Mouse (Mus musculus): Measurements from ENCODE around the gene Fbxl13. TPM values are rescaled to one million over a fixed set of nuclear protein-coding genes. Genes with fewer than 3 reads are reported as not detected.

Fbxl13 gene
- 0.10 and 0.18 TPM in 2 replicates for polyA plus RNA-seq (2015; fragmentation: Nextera tagmentation; extraction: Ambion mirVana)

GRCm38 (mm10) chr5:21645439-21646132, at the start of gene Fbxl13, which contains the start of gene Armc10:
TSS of gene Fbxl13 (minus strand) at chr5:21645634.
TSS of gene Armc10 (plus strand) at chr5:21645813.
- 0% methylated on average over 40 of the region's 40 CpGs for WGBS
- peak; percentile 94 for ATAC-seq (replicated peaks; ENCODE audit: insufficient number of reproducible peaks, insufficient read depth, low FRiP score, low read depth)
- Histone ChIP-seq H3K36me3 (peaks cover 20% of the 10 kb centered on the region), H3K9ac (peak within 1 kb of the TSS; percentile 91), H3K4me2 (peak within 1 kb of the TSS; percentile 89), H3K9me3 (replicated peaks) (no peaks in the 10 kb centered on the region), H3K27ac (peak within 1 kb of the TSS; percentile 88), H3K4me3 (peak within 1 kb of the TSS; percentile 97), H3K4me1 (replicated peaks) (peaks cover 13% of the 10 kb centered on the region), H3K27me3 (no peaks in the 10 kb centered on the region)

GRCm38 (mm10) chr5:21694854-21695490, 49.5 kb upstream of the Fbxl13 start:
- 0 out of 2 replicates have a peak, but pooled peaks cover 5% of the 10 kb centered on the region for H3K4me1 ChIP-seq (replicated peaks)
- WGBS, result 79% methylated on average over 3 of the region's 3 CpGs
- H3K27me3 ChIP-seq, result no peaks in the 10 kb centered on the region
- no peaks in the 10 kb centered on the region for H3K9me3 ChIP-seq (replicated peaks)
- no peak overlapping the region for H3K27ac ChIP-seq
- no peak overlapping the region for H3K9ac ChIP-seq
- no peak overlapping the region for H3K4me2 ChIP-seq
- H3K36me3 ChIP-seq, result no peaks in the 10 kb centered on the region
- H3K4me3 ChIP-seq, result no peak overlapping the region
- ATAC-seq (replicated peaks; ENCODE audit: insufficient number of reproducible peaks, insufficient read depth, low FRiP score, low read depth), result no peak

- no peaks in the 10 kb centered on the region for H3K36me3 ChIP-seq
- H3K4me3 ChIP-seq, result no peak overlapping the region
- no peaks in the 10 kb centered on the region for H3K27me3 ChIP-seq
- H3K4me2 ChIP-seq, result no peak overlapping the region
- ATAC-seq (replicated peaks; ENCODE audit: insufficient number of reproducible peaks, insufficient read depth, low FRiP score, low read depth), result no peak
- H3K9me3 ChIP-seq (replicated peaks), result no peaks in the 10 kb centered on the region
- H3K9ac ChIP-seq, result no peak overlapping the region
- 55% methylated on average over 3 of the region's 3 CpGs for WGBS
- H3K4me1 ChIP-seq (replicated peaks), result 0 out of 2 replicates have a peak, but pooled peaks cover 3% of the 10 kb centered on the region
- no peak overlapping the region for H3K27ac ChIP-seq
Measured at GRCm38 (mm10) chr5:21693372-21693870, 48.0 kb upstream of the Fbxl13 start.

- WGBS, result 91% methylated on average over 5 of the region's 5 CpGs
Measured at GRCm38 (mm10) chr5:21692230-21692629, 46.8 kb upstream of the Fbxl13 start.

GRCm38 (mm10) chr5:21687042-21687441, 41.6 kb upstream of the Fbxl13 start:
- no peak overlapping the region for H3K9ac ChIP-seq
- 42% methylated on average over 4 of the region's 4 CpGs for WGBS
- H3K27ac ChIP-seq, result no peak overlapping the region
- H3K4me2 ChIP-seq, result no peak overlapping the region
- no peaks in the 10 kb centered on the region for H3K36me3 ChIP-seq
- no peaks in the 10 kb centered on the region for H3K4me1 ChIP-seq (replicated peaks)
- no peak for ATAC-seq (replicated peaks; ENCODE audit: insufficient number of reproducible peaks, insufficient read depth, low FRiP score, low read depth)
- H3K9me3 ChIP-seq (replicated peaks), result no peaks in the 10 kb centered on the region
- no peak overlapping the region for H3K4me3 ChIP-seq
- H3K27me3 ChIP-seq, result no peaks in the 10 kb centered on the region

More at GRCm38 (mm10) chr5:21692230-21692629, 46.8 kb upstream of the Fbxl13 start:
- Histone ChIP-seq H3K9ac (no peak overlapping the region), H3K4me1 (replicated peaks) (0 out of 2 replicates have a peak, but pooled peaks cover 3% of the 10 kb centered on the region), H3K27me3 (no peaks in the 10 kb centered on the region), H3K4me3 (no peak overlapping the region), H3K9me3 (replicated peaks) (no peaks in the 10 kb centered on the region), H3K36me3 (no peaks in the 10 kb centered on the region), H3K4me2 (no peak overlapping the region), H3K27ac (no peak overlapping the region)
- ATAC-seq (replicated peaks; ENCODE audit: insufficient number of reproducible peaks, insufficient read depth, low FRiP score, low read depth), result no peak

GRCm38 (mm10) chr5:21685001-21685400, 39.6 kb upstream of the Fbxl13 start:
- H3K4me2 ChIP-seq, result no peak overlapping the region
- peaks cover 12% of the 10 kb centered on the region for H3K4me1 ChIP-seq (replicated peaks)
- no peak overlapping the region for H3K4me3 ChIP-seq
- no peak for ATAC-seq (replicated peaks; ENCODE audit: insufficient number of reproducible peaks, insufficient read depth, low FRiP score, low read depth)
- no peaks in the 10 kb centered on the region for H3K27me3 ChIP-seq
- WGBS, result 76% methylated on average over 10 of the region's 10 CpGs
- H3K36me3 ChIP-seq, result no peaks in the 10 kb centered on the region
- H3K9me3 ChIP-seq (replicated peaks), result no peaks in the 10 kb centered on the region
- H3K27ac ChIP-seq, result no peak overlapping the region
- H3K9ac ChIP-seq, result no peak overlapping the region

- Histone ChIP-seq H3K4me2 (no peak overlapping the region), H3K36me3 (no peaks in the 10 kb centered on the region), H3K9ac (no peak overlapping the region), H3K27me3 (no peaks in the 10 kb centered on the region), H3K27ac (no peak overlapping the region), H3K9me3 (replicated peaks) (no peaks in the 10 kb centered on the region), H3K4me3 (no peak overlapping the region), H3K4me1 (replicated peaks) (peaks cover 12% of the 10 kb centered on the region)
- ATAC-seq (replicated peaks; ENCODE audit: insufficient number of reproducible peaks, insufficient read depth, low FRiP score, low read depth), result 0 out of 2 replicates have a peak, but pooled peaks have one; percentile 10
- 89% methylated on average over 9 of the region's 9 CpGs for WGBS
Measured at GRCm38 (mm10) chr5:21683811-21684210, 38.4 kb upstream of the Fbxl13 start.

GRCm38 (mm10) chr5:21680940-21681339, 35.5 kb upstream of the Fbxl13 start:
- H3K9ac ChIP-seq, result no peak overlapping the region
- no peaks in the 10 kb centered on the region for H3K36me3 ChIP-seq
- WGBS, result 53% methylated on average over 5 of the region's 5 CpGs
- no peaks in the 10 kb centered on the region for H3K9me3 ChIP-seq (replicated peaks)
- H3K4me3 ChIP-seq, result no peak overlapping the region
- no peak for ATAC-seq (replicated peaks; ENCODE audit: insufficient number of reproducible peaks, insufficient read depth, low FRiP score, low read depth)
- peaks cover 12% of the 10 kb centered on the region for H3K4me1 ChIP-seq (replicated peaks)
- H3K27me3 ChIP-seq, result no peaks in the 10 kb centered on the region
- 0 out of 2 replicates have a peak overlapping the region, but pooled peaks have one; percentile 17 for H3K4me2 ChIP-seq
- H3K27ac ChIP-seq, result peak overlapping the region; percentile 35

GRCm38 (mm10) chr5:21680029-21680428, 34.6 kb upstream of the Fbxl13 start:
- no peak overlapping the region for H3K27ac ChIP-seq
- H3K27me3 ChIP-seq, result no peaks in the 10 kb centered on the region
- peaks cover 3% of the 10 kb centered on the region; the same call in 1 of the 2 replicates for H3K36me3 ChIP-seq
- H3K4me3 ChIP-seq, result no peak overlapping the region
- peaks cover 13% of the 10 kb centered on the region for H3K4me1 ChIP-seq (replicated peaks)
- no peaks in the 10 kb centered on the region for H3K9me3 ChIP-seq (replicated peaks)
- H3K9ac ChIP-seq, result no peak overlapping the region
- H3K4me2 ChIP-seq, result no peak overlapping the region
- WGBS, result 75% methylated on average over 4 of the region's 4 CpGs
- no peak for ATAC-seq (replicated peaks; ENCODE audit: insufficient number of reproducible peaks, insufficient read depth, low FRiP score, low read depth)

- Histone ChIP-seq H3K36me3 (peaks cover 4% of the 10 kb centered on the region; the same call in 1 of the 2 replicates), H3K4me3 (no peak overlapping the region), H3K4me1 (replicated peaks) (peaks cover 17% of the 10 kb centered on the region), H3K27me3 (no peaks in the 10 kb centered on the region), H3K9ac (no peak overlapping the region), H3K27ac (no peak overlapping the region), H3K4me2 (no peak overlapping the region), H3K9me3 (replicated peaks) (no peaks in the 10 kb centered on the region)
- 94% methylated on average over 9 of the region's 9 CpGs for WGBS
- ATAC-seq (replicated peaks; ENCODE audit: insufficient number of reproducible peaks, insufficient read depth, low FRiP score, low read depth), result no peak
Measured at GRCm38 (mm10) chr5:21678363-21678762, 32.9 kb upstream of the Fbxl13 start.

GRCm38 (mm10) chr5:21677939-21678338, 32.5 kb upstream of the Fbxl13 start:
- H3K9ac ChIP-seq, result no peak overlapping the region
- ATAC-seq (replicated peaks; ENCODE audit: insufficient number of reproducible peaks, insufficient read depth, low FRiP score, low read depth), result no peak
- peaks cover 20% of the 10 kb centered on the region for H3K4me1 ChIP-seq (replicated peaks)
- no peaks in the 10 kb centered on the region for H3K9me3 ChIP-seq (replicated peaks)
- 93% methylated on average over 6 of the region's 6 CpGs for WGBS
- no peaks in the 10 kb centered on the region for H3K27me3 ChIP-seq
- H3K27ac ChIP-seq, result no peak overlapping the region
- no peak overlapping the region for H3K4me2 ChIP-seq
- peaks cover 4% of the 10 kb centered on the region; the same call in 1 of the 2 replicates for H3K36me3 ChIP-seq
- H3K4me3 ChIP-seq, result no peak overlapping the region

Measured in heart, embryonic 15.5 days (tissue).